Mouse (Mus musculus) small intestine, adult 2 months (tissue): ENCODE results near the gene Dact3.

Experiments
- CTCF ChIP-seq: fragments of 200-500 bp; IDR thresholded peaks from 2 replicates; pipeline ENCODE4 v1.5.1; 2012; ENCODE audit warnings: low read depth, mild to moderate bottlenecking, control low read depth, inconsistent platforms, low read length, moderate library complexity, mixed read lengths; ENCODE audit not compliant: insufficient replicate concordance, insufficient read length; ENCODE audit errors: extremely low read depth
- POLR2A ChIP-seq: fragments of 200-500 bp; IDR thresholded peaks from 2 replicates; pipeline ENCODE4 v1.6.1; 2012; ENCODE audit warnings: low read depth, mild to moderate bottlenecking, control low read depth, inconsistent platforms, low read length, moderate library complexity

GRCm38 (mm10) chr7:16851636-16852035 is 23.5 kb upstream of the Dact3 start:
- TF ChIP-seq CTCF (no peak), POLR2A (no peak)
